Mouse (Mus musculus) heart, embryonic 11.5 days (tissue): ENCODE measurements at regions not wholly inside any gene's neighbourhood (a gene's known extent, or its start where the extent isn't known, plus 50 kb on each side); places are given as distances from the start of the nearest gene placed in this dataset.

ENCODE experiments used
- ATAC-seq: fragments of 200-750 bp; cut with Nextera tagmentation; replicated peaks from 2 replicates; pipeline ENCODE4 v1.8.0; 2017; ENCODE audit warnings: moderate library complexity; ENCODE audit not compliant: insufficient number of reproducible peaks, low FRiP score, low TSS enrichment
- H3K27ac ChIP-seq: fragments of 300-500 bp; sonication (generic); 2 replicates; pipeline ENCODE4 v1.5.1; 2014; ENCODE audit warnings: mild to moderate bottlenecking, low read depth, low read length
- H3K27me3 ChIP-seq: fragments of 300-500 bp; sonication (generic); 2 replicates; pipeline ENCODE4 v1.6.1; 2014; ENCODE audit warnings: mild to moderate bottlenecking, low read length, mixed read lengths; ENCODE audit not compliant: control insufficient read depth, insufficient read depth
- H3K36me3 ChIP-seq: fragments of 300-500 bp; sonication (generic); 2 replicates; pipeline ENCODE4 v1.6.1; 2014; ENCODE audit warnings: mild to moderate bottlenecking, low read length, moderate library complexity, mixed read lengths; ENCODE audit not compliant: control insufficient read depth, insufficient read depth
- H3K4me1 ChIP-seq: fragments of 300-500 bp; sonication (generic); 2 replicates; pipeline ENCODE4 v1.6.1; 2014; ENCODE audit warnings: low read length; ENCODE audit not compliant: control insufficient read depth, insufficient read depth
- H3K4me2 ChIP-seq: fragments of 300-500 bp; sonication (generic); 2 replicates; pipeline ENCODE4 v1.6.1; 2014; ENCODE audit warnings: mild to moderate bottlenecking, moderate library complexity
- H3K4me3 ChIP-seq: fragments of 300-500 bp; sonication (generic); 2 replicates; pipeline ENCODE4 v1.5.1; 2014; ENCODE audit warnings: low read depth, low read length
- H3K9ac ChIP-seq: fragments of 300-500 bp; sonication (generic); 2 replicates; pipeline ENCODE4 v1.6.1; 2014; ENCODE audit warnings: mild to moderate bottlenecking, low read depth, low read length, moderate library complexity
- H3K9me3 ChIP-seq: fragments of 300-500 bp; sonication (generic); replicated peaks from 2 replicates; pipeline ENCODE4 v1.6.1; 2016; ENCODE audit warnings: low read length; ENCODE audit not compliant: control insufficient read depth
- WGBS: fragments of 180-500 bp; shearing (Covaris S2); extraction: QIAGEN DNeasy Blood & Tissue Kit; methylation state at CpG from one replicate; pipeline ENCODE4 v1.1.7; 2014; ENCODE audit not compliant: insufficient replicate concordance; 5-methylcytosine and 5-hydroxymethylcytosine counted together

DNA sequence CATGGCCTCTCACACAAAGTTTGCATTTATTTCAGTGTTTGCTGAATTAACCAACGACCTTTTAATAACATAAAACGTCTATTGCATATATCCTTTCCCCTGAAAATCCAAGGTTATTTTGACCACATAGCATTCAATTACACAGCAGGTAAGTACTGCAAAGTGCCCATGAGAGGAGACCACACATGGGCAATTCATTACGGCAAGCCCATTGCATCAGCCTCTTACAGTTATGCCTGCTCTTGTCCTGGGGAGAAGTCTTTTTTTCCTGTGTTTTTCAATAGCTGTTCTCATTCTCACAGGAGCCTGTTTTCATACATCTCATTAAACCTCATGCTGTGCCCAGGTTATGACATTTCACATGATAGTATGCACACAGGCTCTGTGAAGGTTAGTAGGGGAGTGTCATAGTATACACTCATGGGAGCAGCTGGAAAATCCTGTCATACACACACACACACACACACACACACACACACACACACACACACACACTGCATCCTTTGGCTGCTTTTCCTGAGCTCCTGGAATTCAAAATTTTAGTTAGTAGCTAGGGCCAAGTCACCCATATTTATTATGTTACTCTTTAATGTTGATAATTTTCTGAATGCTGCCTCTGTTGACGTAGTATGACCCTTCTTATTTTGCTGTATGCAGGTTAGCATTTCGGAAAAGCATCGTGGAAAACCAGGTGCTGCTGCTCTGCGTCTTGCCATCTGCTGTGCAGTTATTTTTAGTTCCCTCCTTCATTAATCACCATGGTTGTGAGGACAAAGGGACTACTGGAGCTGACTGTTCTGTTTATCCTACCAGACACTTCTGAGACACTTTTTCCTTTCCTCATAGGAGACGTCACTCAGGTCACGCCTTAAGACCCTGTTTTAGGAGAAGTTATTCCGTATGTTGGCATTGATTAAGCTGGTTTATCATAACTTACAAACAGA, 483.6 kb downstream of the Bckdhb start:
- WGBS: 41% methylated on average over 10 of the region's 10 CpGs
- H3K4me3 ChIP-seq: no peak overlapping the region
- no peak overlapping the region for H3K27ac ChIP-seq
- H3K36me3 ChIP-seq: no peaks in the 10 kb centered on the region
- H3K9me3 ChIP-seq: no peaks in the 10 kb centered on the region
- peak; percentile 52; the same call in 1 of the 2 replicates for ATAC-seq
- H3K4me1 ChIP-seq: no peaks in the 10 kb centered on the region
- no peaks in the 10 kb centered on the region for H3K27me3 ChIP-seq
- no peak overlapping the region for H3K9ac ChIP-seq
- H3K4me2 ChIP-seq: peak overlapping the region; percentile 24
